Mouse (Mus musculus): ENCODE data around the gene Max. TPM values are rescaled to one million over a fixed set of nuclear protein-coding genes. Genes with fewer than 3 reads are reported as not detected.

Max gene
- total and polyA plus RNA-seq, 2 experiments from 2014 or later = 8.4 to 26.8 TPM

- no peaks in the 10 kb centered on the region for H3K4me1 ChIP-seq (ENCODE audit: control insufficient read depth, insufficient read depth)
- no peak overlapping the region for H3K4me2 ChIP-seq (ENCODE audit: low read depth, low read length)
- H3K9me3 ChIP-seq (replicated peaks; ENCODE audit: control insufficient read depth, low read length) = no peaks in the 10 kb centered on the region
- H3K9ac ChIP-seq (replicated peaks; ENCODE audit: low read depth, low read length) = no peak overlapping the region
- WGBS = 84% methylated on average over 16 of the region's 16 CpGs
- no peak overlapping the region for H3K27ac ChIP-seq (ENCODE audit: low read depth)
- DNase-seq (ENCODE audit: low spot score) (no peak), ATAC-seq (ENCODE audit: insufficient read depth, low read depth) (no peak)
- H3K36me3 ChIP-seq (replicated peaks; ENCODE audit: control insufficient read depth, insufficient read depth, low read length) = no peaks in the 10 kb centered on the region
- no peaks in the 10 kb centered on the region for H3K27me3 ChIP-seq (ENCODE audit: control insufficient read depth, insufficient read depth, low read length)
- no peak for TF ChIP-seq EP300 (IDR thresholded peaks at IDR 0.05; ENCODE audit: low read depth)
- no peak for TF ChIP-seq CTCF (IDR thresholded peaks at IDR 0.05; ENCODE audit: low read depth)
- H3K4me3 ChIP-seq (ENCODE audit: low read depth, low read length) = no peak overlapping the region
These were observed 31.0 kb upstream of the Max start for GRCm38 (mm10) chr12:76992891-76993529.

GRCm38 (mm10) chr12:76982818-76983471, 20.9 kb upstream of the Max start:
- no peak overlapping the region for H3K4me3 ChIP-seq (ENCODE audit: low read depth, low read length)
- 78% methylated on average over 16 of the region's 16 CpGs for WGBS
- no peak for DNase-seq (ENCODE audit: low spot score)
- no peaks in the 10 kb centered on the region for H3K36me3 ChIP-seq (replicated peaks; ENCODE audit: control insufficient read depth, insufficient read depth, low read length)
- H3K9ac ChIP-seq (replicated peaks; ENCODE audit: low read depth, low read length) = no peak overlapping the region
- no peaks in the 10 kb centered on the region for H3K4me1 ChIP-seq (ENCODE audit: control insufficient read depth, insufficient read depth)
- no peak overlapping the region for H3K4me2 ChIP-seq (ENCODE audit: low read depth, low read length)
- H3K27ac ChIP-seq (ENCODE audit: low read depth) = no peak overlapping the region
- no peak for ATAC-seq (ENCODE audit: insufficient read depth, low read depth)
- TF ChIP-seq CTCF (IDR thresholded peaks at IDR 0.05; ENCODE audit: low read depth) (no peak), EP300 (IDR thresholded peaks at IDR 0.05; ENCODE audit: low read depth) (no peak)
- no peaks in the 10 kb centered on the region for H3K9me3 ChIP-seq (replicated peaks; ENCODE audit: control insufficient read depth, low read length)
- H3K27me3 ChIP-seq (ENCODE audit: control insufficient read depth, insufficient read depth, low read length) = no peaks in the 10 kb centered on the region

- Histone ChIP-seq H3K9me3 (replicated peaks; ENCODE audit: control insufficient read depth, low read length) (no peaks in the 10 kb centered on the region), H3K4me2 (ENCODE audit: low read depth, low read length) (no peak overlapping the region), H3K27ac (ENCODE audit: low read depth) (no peak overlapping the region), H3K27me3 (ENCODE audit: control insufficient read depth, insufficient read depth, low read length) (no peaks in the 10 kb centered on the region), H3K36me3 (replicated peaks; ENCODE audit: control insufficient read depth, insufficient read depth, low read length) (no peaks in the 10 kb centered on the region), H3K9ac (replicated peaks; ENCODE audit: low read depth, low read length) (no peak overlapping the region), H3K4me1 (ENCODE audit: control insufficient read depth, insufficient read depth) (no peaks in the 10 kb centered on the region), H3K4me3 (ENCODE audit: low read depth, low read length) (no peak overlapping the region)
- no peak for DNase-seq (ENCODE audit: low spot score)
- 83% methylated on average over 3 of the region's 3 CpGs for WGBS
- TF ChIP-seq CTCF (IDR thresholded peaks at IDR 0.05; ENCODE audit: low read depth) (no peak), EP300 (IDR thresholded peaks at IDR 0.05; ENCODE audit: low read depth) (no peak)
- ATAC-seq (ENCODE audit: insufficient read depth, low read depth) = no peak
These were observed 17.5 kb upstream of the Max start for GRCm38 (mm10) chr12:76979530-76979929.

- Histone ChIP-seq H3K4me3 (ENCODE audit: low read depth, low read length) (no peak overlapping the region), H3K36me3 (replicated peaks; ENCODE audit: control insufficient read depth, insufficient read depth, low read length) (no peaks in the 10 kb centered on the region), H3K9me3 (replicated peaks; ENCODE audit: control insufficient read depth, low read length) (no peaks in the 10 kb centered on the region), H3K4me1 (ENCODE audit: control insufficient read depth, insufficient read depth) (no peaks in the 10 kb centered on the region), H3K27me3 (ENCODE audit: control insufficient read depth, insufficient read depth, low read length) (no peaks in the 10 kb centered on the region), H3K27ac (ENCODE audit: low read depth) (no peak overlapping the region), H3K9ac (replicated peaks; ENCODE audit: low read depth, low read length) (no peak overlapping the region), H3K4me2 (ENCODE audit: low read depth, low read length) (no peak overlapping the region)
- DNase-seq (ENCODE audit: low spot score) (no peak), ATAC-seq (ENCODE audit: insufficient read depth, low read depth) (no peak)
- WGBS = 40% methylated on average over 10 of the region's 10 CpGs
- TF ChIP-seq EP300 (IDR thresholded peaks at IDR 0.05; ENCODE audit: low read depth) = 0 out of 2 replicates have a peak, but pooled peaks have one; percentile 9
- no peak for TF ChIP-seq CTCF (IDR thresholded peaks at IDR 0.05; ENCODE audit: low read depth)
These were observed 10.7 kb upstream of the Max start for GRCm38 (mm10) chr12:76972669-76973068.

- peak; percentile 10 for DNase-seq (ENCODE audit: low spot score)
These were observed 10.2 kb upstream of the Max start for GRCm38 (mm10) chr12:76972241-76972640.

More at GRCm38 (mm10) chr12:76972241-76972640, 10.2 kb upstream of the Max start:
- no peak overlapping the region for H3K4me2 ChIP-seq (ENCODE audit: low read depth, low read length)
- no peaks in the 10 kb centered on the region for H3K27me3 ChIP-seq (ENCODE audit: control insufficient read depth, insufficient read depth, low read length)
- TF ChIP-seq CTCF (IDR thresholded peaks at IDR 0.05; ENCODE audit: low read depth) (no peak), EP300 (IDR thresholded peaks at IDR 0.05; ENCODE audit: low read depth) (0 out of 2 replicates have a peak, but pooled peaks have one; percentile 24)
- no peak overlapping the region for H3K4me3 ChIP-seq (ENCODE audit: low read depth, low read length)
- H3K27ac ChIP-seq (ENCODE audit: low read depth) = no peak overlapping the region
- ATAC-seq (ENCODE audit: insufficient read depth, low read depth) = peak; percentile 67; the same call in 1 of the 2 replicates
- H3K4me1 ChIP-seq (ENCODE audit: control insufficient read depth, insufficient read depth) = no peaks in the 10 kb centered on the region
- H3K36me3 ChIP-seq (replicated peaks; ENCODE audit: control insufficient read depth, insufficient read depth, low read length) = no peaks in the 10 kb centered on the region
- H3K9ac ChIP-seq (replicated peaks; ENCODE audit: low read depth, low read length) = no peak overlapping the region
- H3K9me3 ChIP-seq (replicated peaks; ENCODE audit: control insufficient read depth, low read length) = no peaks in the 10 kb centered on the region
- WGBS = 59% methylated on average over 11 of the region's 11 CpGs

All from heart, postnatal 0 days (tissue).